Mouse (Mus musculus): ENCODE data around the gene Plekhm2.

GRCm38 (mm10) chr4:141621297-141621696 lies 43.4 kb downstream of the Plekhm2 start:
- TF ChIP-seq CTCF (IDR thresholded peaks at IDR 0.05; ENCODE audit: borderline replicate concordance, insufficient read depth, low read depth, low read length) (no peak), POLR2A (IDR thresholded peaks at IDR 0.05; ENCODE audit: borderline replicate concordance, insufficient read depth, low read length) (no peak)
